Mouse (Mus musculus): Measurements from ENCODE around the gene Lep. TPM values are rescaled to one million over a fixed set of nuclear protein-coding genes. Genes with fewer than 3 reads are reported as not detected.
A peak's percentile ranks its signal among the peaks of the same experiment; 100 is the strongest.

Gene Lep
- polyA plus RNA-seq, 1 experiment from 2014 or later, result not detected

DNA sequence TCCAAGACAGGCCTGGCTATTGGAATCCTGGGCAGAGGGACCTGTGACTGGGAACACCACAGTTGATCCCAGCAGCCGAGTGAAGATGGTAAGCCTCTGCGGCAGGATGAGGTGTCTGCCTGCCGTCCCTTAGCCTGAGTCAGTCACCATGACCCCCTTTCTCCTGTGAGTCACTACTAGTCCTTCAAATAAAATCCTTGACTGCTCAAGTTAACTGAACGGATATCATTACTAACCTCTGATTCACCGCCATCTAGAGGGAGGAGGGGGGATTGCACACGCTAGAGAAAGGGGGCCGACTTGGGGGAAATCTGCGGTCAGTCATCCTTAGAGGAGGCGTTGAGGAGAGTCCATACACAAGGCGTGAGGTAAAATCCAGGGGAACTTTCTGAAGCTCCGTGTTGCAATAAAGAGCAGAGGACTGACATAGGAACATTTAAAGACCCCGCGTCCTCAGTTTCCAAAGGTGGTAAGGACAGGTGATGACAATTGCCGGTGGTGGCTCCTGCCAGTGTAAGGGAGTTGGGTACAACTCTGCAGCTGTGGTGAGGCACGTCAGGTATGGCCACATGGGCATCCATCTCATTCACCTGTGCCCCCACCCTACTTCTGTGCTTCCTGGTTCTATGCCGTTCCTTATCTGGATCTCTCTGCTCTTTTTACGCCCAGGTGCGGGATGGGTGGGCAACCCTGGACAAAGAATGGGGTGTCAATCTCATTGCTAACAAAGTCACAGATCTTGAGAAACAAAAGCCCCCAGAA is 36.6 kb upstream of the Lep start:
- Histone ChIP-seq H3K4me3 (ENCODE audit: low read depth, low read length) (no peak overlapping the region), H3K27ac (ENCODE audit: low read depth, low read length) (no peak overlapping the region), H3K9me3 (replicated peaks; ENCODE audit: control insufficient read depth, low read length) (no peaks in the 10 kb centered on the region), H3K36me3 (ENCODE audit: control insufficient read depth, insufficient read depth, low read length) (no peaks in the 10 kb centered on the region), H3K27me3 (replicated peaks; ENCODE audit: control insufficient read depth, insufficient read depth, low read length) (no peaks in the 10 kb centered on the region), H3K4me1 (ENCODE audit: control insufficient read depth, insufficient read depth, low read length) (0 out of 2 replicates have a peak, but pooled peaks cover 3% of the 10 kb centered on the region), H3K9ac (ENCODE audit: low read length) (no peak overlapping the region), H3K4me2 (ENCODE audit: low read length) (no peak overlapping the region; the same call in 1 of the 2 replicates)
- ATAC-seq (peak; percentile 40), DNase-seq (ENCODE audit: low spot score) (peak; percentile 84)
- 37% methylated on average over 18 of the region's 18 CpGs for WGBS

DNA sequence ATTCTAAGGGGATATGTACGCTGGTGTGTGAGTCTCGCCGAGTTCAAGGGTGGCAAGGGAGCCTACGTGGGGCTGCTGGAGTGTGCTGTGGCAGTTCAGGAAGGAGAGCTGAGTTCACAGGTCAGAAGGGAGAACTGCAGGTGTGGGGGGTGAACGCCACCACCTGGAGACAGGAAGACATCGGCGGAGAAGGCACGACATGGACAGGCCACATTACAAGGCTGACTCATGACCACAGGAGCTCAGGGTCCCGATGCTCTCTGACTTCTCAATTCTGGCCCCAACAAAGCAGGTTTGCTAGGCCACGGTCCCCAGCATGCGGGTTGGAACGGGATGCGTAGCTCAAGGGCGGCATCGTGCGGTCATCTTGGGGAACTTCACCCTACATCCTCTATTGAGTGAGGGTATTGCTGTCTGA is 36.0 kb upstream of the Lep start:
- Histone ChIP-seq H3K9ac (ENCODE audit: low read length) (peak overlapping the region; percentile 44; the same call in 1 of the 2 replicates), H3K9me3 (replicated peaks; ENCODE audit: control insufficient read depth, low read length) (no peaks in the 10 kb centered on the region), H3K4me1 (ENCODE audit: control insufficient read depth, insufficient read depth, low read length) (0 out of 2 replicates have a peak, but pooled peaks cover 3% of the 10 kb centered on the region), H3K4me2 (ENCODE audit: low read length) (peak overlapping the region; percentile 33), H3K27ac (ENCODE audit: low read depth, low read length) (no peak overlapping the region), H3K27me3 (replicated peaks; ENCODE audit: control insufficient read depth, insufficient read depth, low read length) (no peaks in the 10 kb centered on the region), H3K4me3 (ENCODE audit: low read depth, low read length) (no peak overlapping the region), H3K36me3 (ENCODE audit: control insufficient read depth, insufficient read depth, low read length) (no peaks in the 10 kb centered on the region)
- peak; percentile 87 for DNase-seq (ENCODE audit: low spot score)
- peak; percentile 81 for ATAC-seq
- 7% methylated on average over 16 of the region's 16 CpGs for WGBS

DNA sequence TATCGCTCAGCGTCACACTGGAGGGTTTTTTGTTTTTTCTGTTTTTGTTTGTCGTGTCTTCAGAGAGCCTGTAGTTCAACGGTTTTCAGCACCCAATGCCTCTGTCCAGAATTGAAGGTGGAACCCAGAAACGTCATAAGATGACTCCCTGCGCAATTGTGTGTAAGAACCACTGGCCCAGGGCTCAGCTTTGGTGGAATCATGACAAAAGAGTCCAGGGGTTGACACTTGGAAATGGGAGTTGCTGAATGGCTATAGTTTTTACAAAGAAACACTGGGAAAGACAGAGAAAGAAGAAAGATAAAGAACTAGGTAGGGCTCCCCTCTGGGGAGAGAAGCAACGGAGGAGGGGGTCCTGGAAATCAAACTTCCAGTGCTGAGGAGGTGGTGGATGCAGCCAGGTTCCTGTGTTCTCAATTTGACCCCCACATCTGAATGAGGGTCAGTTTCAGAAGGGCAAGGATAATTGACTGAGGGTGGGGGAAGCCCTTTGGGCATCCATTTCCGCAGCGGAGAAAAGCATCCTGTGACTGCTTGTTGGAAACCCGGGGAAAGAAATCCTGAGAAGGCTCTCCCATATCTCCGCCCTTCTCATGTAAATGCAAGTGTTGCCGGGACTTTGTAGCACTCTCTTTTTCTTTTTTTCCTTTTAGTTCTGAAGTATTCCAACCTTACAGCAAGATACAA is 34.1 kb upstream of the Lep start:
- DNase-seq (ENCODE audit: low spot score) (no peak), ATAC-seq (no peak)
- WGBS, result 38% methylated on average over 12 of the region's 12 CpGs
- Histone ChIP-seq H3K4me2 (ENCODE audit: low read length) (no peak overlapping the region), H3K9me3 (replicated peaks; ENCODE audit: control insufficient read depth, low read length) (no peaks in the 10 kb centered on the region), H3K36me3 (ENCODE audit: control insufficient read depth, insufficient read depth, low read length) (no peaks in the 10 kb centered on the region), H3K4me3 (ENCODE audit: low read depth, low read length) (no peak overlapping the region), H3K4me1 (ENCODE audit: control insufficient read depth, insufficient read depth, low read length) (0 out of 2 replicates have a peak, but pooled peaks cover 3% of the 10 kb centered on the region), H3K9ac (ENCODE audit: low read length) (no peak overlapping the region), H3K27me3 (replicated peaks; ENCODE audit: control insufficient read depth, insufficient read depth, low read length) (no peaks in the 10 kb centered on the region), H3K27ac (ENCODE audit: low read depth, low read length) (no peak overlapping the region)

DNA sequence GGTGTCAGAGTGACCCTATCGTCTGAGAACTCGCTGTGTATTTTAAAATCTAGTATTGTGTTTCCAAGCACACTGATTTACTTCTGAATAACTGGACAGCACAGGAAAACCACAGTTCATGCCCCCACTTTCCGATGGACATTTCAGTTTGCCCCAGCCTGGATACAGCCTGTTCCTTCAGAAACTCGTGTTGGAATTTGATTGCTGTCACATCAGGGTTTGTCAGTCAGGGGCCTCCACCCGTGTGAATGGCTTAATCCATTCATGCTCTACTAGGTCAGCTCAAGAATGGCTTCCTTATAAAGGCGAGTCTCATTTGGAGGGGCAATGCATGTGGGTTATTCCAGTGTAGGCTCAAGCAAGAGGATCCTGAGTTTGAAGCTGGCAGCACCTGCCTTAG is 33.3 kb upstream of the Lep start:
- no peaks in the 10 kb centered on the region for H3K36me3 ChIP-seq (ENCODE audit: control insufficient read depth, insufficient read depth, low read length)
- no peak overlapping the region for H3K4me2 ChIP-seq (ENCODE audit: low read length)
- WGBS, result 29% methylated on average over 6 of the region's 6 CpGs
- no peaks in the 10 kb centered on the region for H3K27me3 ChIP-seq (replicated peaks; ENCODE audit: control insufficient read depth, insufficient read depth, low read length)
- no peaks in the 10 kb centered on the region for H3K9me3 ChIP-seq (replicated peaks; ENCODE audit: control insufficient read depth, low read length)
- H3K9ac ChIP-seq (ENCODE audit: low read length), result no peak overlapping the region
- H3K27ac ChIP-seq (ENCODE audit: low read depth, low read length), result no peak overlapping the region
- ATAC-seq, result no peak
- H3K4me3 ChIP-seq (ENCODE audit: low read depth, low read length), result no peak overlapping the region
- H3K4me1 ChIP-seq (ENCODE audit: control insufficient read depth, insufficient read depth, low read length), result peaks cover 10% of the 10 kb centered on the region
- DNase-seq (ENCODE audit: low spot score), result no peak

DNA sequence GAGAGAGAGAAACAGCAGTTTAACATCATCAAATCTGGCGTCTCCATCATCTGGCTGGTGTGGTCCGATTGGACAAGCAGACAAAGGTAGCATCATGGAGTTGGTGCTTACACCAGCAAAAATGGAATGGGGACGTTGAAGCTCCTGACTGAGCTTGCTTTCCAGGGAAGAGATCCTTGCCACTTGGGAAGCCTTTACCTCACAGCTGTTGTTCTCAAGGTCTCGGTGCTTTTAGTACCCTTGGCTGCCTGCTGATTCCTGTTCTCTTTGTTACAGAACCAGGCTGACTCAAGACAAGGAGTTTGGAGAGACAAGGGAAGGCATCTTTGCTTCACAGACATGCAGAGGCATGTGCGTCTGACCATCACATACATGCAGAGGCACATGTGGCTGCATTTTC is 31.9 kb upstream of the Lep start:
- Histone ChIP-seq H3K36me3 (ENCODE audit: control insufficient read depth, insufficient read depth, low read length) (no peaks in the 10 kb centered on the region), H3K9ac (ENCODE audit: low read length) (no peak overlapping the region), H3K4me3 (ENCODE audit: low read depth, low read length) (no peak overlapping the region), H3K4me1 (ENCODE audit: control insufficient read depth, insufficient read depth, low read length) (peaks cover 10% of the 10 kb centered on the region), H3K27ac (ENCODE audit: low read depth, low read length) (no peak overlapping the region), H3K27me3 (replicated peaks; ENCODE audit: control insufficient read depth, insufficient read depth, low read length) (no peaks in the 10 kb centered on the region), H3K9me3 (replicated peaks; ENCODE audit: control insufficient read depth, low read length) (no peaks in the 10 kb centered on the region), H3K4me2 (ENCODE audit: low read length) (no peak overlapping the region)
- DNase-seq (ENCODE audit: low spot score) (no peak), ATAC-seq (no peak)
- 64% methylated on average over 5 of the region's 5 CpGs for WGBS

DNA sequence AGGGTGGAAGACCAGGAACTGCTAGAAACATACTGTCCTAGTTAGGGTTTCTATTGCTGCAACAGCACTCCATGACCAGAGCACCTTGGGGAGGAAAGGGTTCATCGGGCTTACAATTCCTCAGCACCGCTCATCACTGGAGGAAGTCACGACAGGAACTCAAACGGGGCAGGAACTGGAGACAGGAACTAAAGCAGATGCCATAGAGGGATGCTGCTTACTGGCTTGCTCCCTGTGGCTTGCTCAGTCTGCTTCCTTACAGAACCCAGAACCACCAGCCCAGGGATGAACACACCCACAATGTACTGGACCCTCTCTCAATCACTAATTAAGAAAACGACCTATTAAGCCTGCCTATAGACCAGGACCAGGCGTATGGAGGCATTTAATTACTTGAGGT is 30.5 kb upstream of the Lep start:
- Histone ChIP-seq H3K9me3 (replicated peaks; ENCODE audit: control insufficient read depth, low read length) (no peaks in the 10 kb centered on the region), H3K27me3 (replicated peaks; ENCODE audit: control insufficient read depth, insufficient read depth, low read length) (no peaks in the 10 kb centered on the region), H3K9ac (ENCODE audit: low read length) (no peak overlapping the region), H3K27ac (ENCODE audit: low read depth, low read length) (no peak overlapping the region), H3K4me2 (ENCODE audit: low read length) (no peak overlapping the region), H3K36me3 (ENCODE audit: control insufficient read depth, insufficient read depth, low read length) (no peaks in the 10 kb centered on the region), H3K4me1 (ENCODE audit: control insufficient read depth, insufficient read depth, low read length) (peaks cover 8% of the 10 kb centered on the region), H3K4me3 (ENCODE audit: low read depth, low read length) (no peak overlapping the region)
- ATAC-seq (no peak), DNase-seq (ENCODE audit: low spot score) (no peak)
- WGBS, result 74% methylated on average over 6 of the region's 6 CpGs

DNA sequence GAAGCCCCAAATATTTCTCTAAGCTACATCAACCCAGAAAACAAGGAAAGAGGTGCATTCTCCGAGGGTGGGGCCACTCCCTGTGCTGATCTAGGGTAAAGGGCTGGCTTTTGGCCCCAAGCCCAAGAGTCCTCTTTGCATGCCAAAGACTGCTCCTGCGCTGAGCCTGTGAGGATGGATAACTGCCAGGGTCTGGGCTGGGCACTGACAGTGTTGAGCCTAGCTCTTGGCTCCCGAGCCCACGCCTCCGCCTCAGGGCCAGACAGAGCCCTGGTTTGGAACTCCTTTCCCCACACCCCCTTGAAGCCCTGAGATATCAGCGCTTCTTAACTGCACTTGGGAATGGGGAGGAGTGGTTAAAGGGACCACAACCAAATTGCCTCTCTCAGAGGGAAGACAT is 28.8 kb upstream of the Lep start:
- ATAC-seq, result peak; percentile 74; the same call in 1 of the 2 replicates
- H3K27ac ChIP-seq (ENCODE audit: low read depth, low read length), result no peak overlapping the region
- peak; percentile 82 for DNase-seq (ENCODE audit: low spot score)
- H3K4me3 ChIP-seq (ENCODE audit: low read depth, low read length), result no peak overlapping the region
- peaks cover 11% of the 10 kb centered on the region for H3K4me1 ChIP-seq (ENCODE audit: control insufficient read depth, insufficient read depth, low read length)
- H3K9ac ChIP-seq (ENCODE audit: low read length), result no peak overlapping the region
- no peak overlapping the region for H3K4me2 ChIP-seq (ENCODE audit: low read length)
- H3K27me3 ChIP-seq (replicated peaks; ENCODE audit: control insufficient read depth, insufficient read depth, low read length), result no peaks in the 10 kb centered on the region
- no peaks in the 10 kb centered on the region for H3K36me3 ChIP-seq (ENCODE audit: control insufficient read depth, insufficient read depth, low read length)
- WGBS, result 44% methylated on average over 6 of the region's 6 CpGs
- H3K9me3 ChIP-seq (replicated peaks; ENCODE audit: control insufficient read depth, low read length), result no peaks in the 10 kb centered on the region

DNA sequence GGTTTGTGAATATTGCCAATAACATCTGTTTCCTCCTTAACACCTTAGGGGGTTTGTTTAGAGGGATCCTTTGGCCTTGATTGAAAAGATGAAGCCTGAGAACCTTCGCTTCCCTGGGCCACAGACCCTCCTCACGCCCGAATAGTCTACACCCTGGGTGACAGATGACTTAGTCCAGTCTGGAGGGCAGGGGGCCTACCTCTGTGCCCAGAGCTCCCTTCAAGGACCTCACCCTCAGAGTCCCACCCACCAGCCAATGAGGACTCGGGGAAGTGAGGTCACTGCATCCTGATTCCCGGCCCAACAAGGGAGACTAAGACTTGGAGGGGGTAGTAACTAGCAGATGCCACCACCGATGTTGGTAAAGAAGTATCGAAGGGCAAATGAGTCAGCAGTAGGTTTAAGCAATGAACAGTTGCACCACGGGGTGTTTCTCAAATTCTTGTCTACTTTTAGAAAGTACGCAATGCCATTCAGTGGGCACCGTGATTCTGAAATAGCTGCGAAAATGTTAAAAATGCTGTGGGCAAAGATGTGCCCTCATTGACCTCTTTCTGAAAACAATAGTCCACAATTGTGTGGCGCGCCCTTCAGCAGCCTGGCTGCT is 28.2 kb upstream of the Lep start:
- DNase-seq (ENCODE audit: low spot score), result no peak
- no peak for ATAC-seq
- peaks cover 12% of the 10 kb centered on the region for H3K4me1 ChIP-seq (ENCODE audit: control insufficient read depth, insufficient read depth, low read length)
- H3K27me3 ChIP-seq (replicated peaks; ENCODE audit: control insufficient read depth, insufficient read depth, low read length), result no peaks in the 10 kb centered on the region
- H3K27ac ChIP-seq (ENCODE audit: low read depth, low read length), result no peak overlapping the region
- no peak overlapping the region for H3K4me3 ChIP-seq (ENCODE audit: low read depth, low read length)
- no peaks in the 10 kb centered on the region for H3K36me3 ChIP-seq (ENCODE audit: control insufficient read depth, insufficient read depth, low read length)
- H3K4me2 ChIP-seq (ENCODE audit: low read length), result no peak overlapping the region
- no peak overlapping the region for H3K9ac ChIP-seq (ENCODE audit: low read length)
- 87% methylated on average over 13 of the region's 13 CpGs for WGBS
- no peaks in the 10 kb centered on the region for H3K9me3 ChIP-seq (replicated peaks; ENCODE audit: control insufficient read depth, low read length)

DNA sequence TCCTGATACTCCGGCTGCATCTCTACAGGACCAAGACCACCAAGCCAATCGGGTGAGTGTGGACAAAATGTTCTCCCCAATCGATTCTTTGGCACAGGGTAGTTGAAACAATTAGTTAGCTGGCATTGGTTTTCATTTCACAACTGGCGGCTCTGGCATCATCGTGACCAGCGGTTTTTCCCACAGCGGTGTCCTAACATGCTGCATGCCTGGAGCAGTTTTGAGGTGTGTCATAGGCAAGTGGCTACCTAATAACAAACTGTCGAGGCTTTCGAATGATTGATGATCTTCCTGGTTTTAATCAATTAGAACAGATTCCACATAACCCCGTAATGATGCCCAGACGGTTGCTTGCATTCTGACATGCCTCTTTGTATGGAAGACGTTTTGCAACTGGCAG is 27.6 kb upstream of the Lep start:
- Histone ChIP-seq H3K4me2 (ENCODE audit: low read length) (no peak overlapping the region), H3K27me3 (replicated peaks; ENCODE audit: control insufficient read depth, insufficient read depth, low read length) (no peaks in the 10 kb centered on the region), H3K4me1 (ENCODE audit: control insufficient read depth, insufficient read depth, low read length) (peaks cover 12% of the 10 kb centered on the region), H3K27ac (ENCODE audit: low read depth, low read length) (no peak overlapping the region), H3K4me3 (ENCODE audit: low read depth, low read length) (no peak overlapping the region), H3K36me3 (ENCODE audit: control insufficient read depth, insufficient read depth, low read length) (no peaks in the 10 kb centered on the region), H3K9ac (ENCODE audit: low read length) (no peak overlapping the region), H3K9me3 (replicated peaks; ENCODE audit: control insufficient read depth, low read length) (no peaks in the 10 kb centered on the region)
- 90% methylated on average over 12 of the region's 12 CpGs for WGBS
- no peak for DNase-seq (ENCODE audit: low spot score)
- no peak for ATAC-seq

Data from forebrain, embryonic 14.5 days (tissue).